Mouse (Mus musculus): ENCODE data around the gene Col27a1.
A peak's percentile ranks its signal among the peaks of the same experiment; 100 is the strongest.

Gene Col27a1

GRCm38 (mm10) chr4:63225373-63225772 lies 11.6 kb downstream of the Col27a1 start:
- DNase-seq (ENCODE audit: low spot score), result no peak

GRCm38 (mm10) chr4:63226164-63226882 lies 12.5 kb downstream of the Col27a1 start:
- DNase-seq (ENCODE audit: low spot score), result no peak

GRCm38 (mm10) chr4:63226883-63227235 lies 13.1 kb downstream of the Col27a1 start:
- no peak for DNase-seq (ENCODE audit: low spot score)

GRCm38 (mm10) chr4:63228943-63229342 lies 15.1 kb downstream of the Col27a1 start:
- DNase-seq (ENCODE audit: low spot score), result peak; percentile 79

- no peak for DNase-seq (ENCODE audit: low spot score)
Measured at GRCm38 (mm10) chr4:63229991-63230581, 16.3 kb downstream of the Col27a1 start.

GRCm38 (mm10) chr4:63231121-63231520 lies 17.3 kb downstream of the Col27a1 start:
- DNase-seq (ENCODE audit: low spot score), result no peak

GRCm38 (mm10) chr4:63232542-63233020 lies 18.8 kb downstream of the Col27a1 start:
- no peak for DNase-seq (ENCODE audit: low spot score)

- DNase-seq (ENCODE audit: low spot score), result no peak
Measured at GRCm38 (mm10) chr4:63233557-63234452, 20.0 kb downstream of the Col27a1 start.

- no peak for DNase-seq (ENCODE audit: low spot score)
Measured at GRCm38 (mm10) chr4:63234852-63235251, 21.0 kb downstream of the Col27a1 start.

GRCm38 (mm10) chr4:63236235-63236634 lies 22.4 kb downstream of the Col27a1 start:
- no peak for DNase-seq (ENCODE audit: low spot score)

GRCm38 (mm10) chr4:63237225-63237624 lies 23.4 kb downstream of the Col27a1 start:
- DNase-seq (ENCODE audit: low spot score), result no peak

GRCm38 (mm10) chr4:63238141-63238540 lies 24.3 kb downstream of the Col27a1 start:
- no peak for DNase-seq (ENCODE audit: low spot score)

GRCm38 (mm10) chr4:63238722-63239121 lies 24.9 kb downstream of the Col27a1 start:
- DNase-seq (ENCODE audit: low spot score), result no peak

- no peak for DNase-seq (ENCODE audit: low spot score)
Measured at GRCm38 (mm10) chr4:63241031-63241430, 27.2 kb downstream of the Col27a1 start.

- no peak for DNase-seq (ENCODE audit: low spot score)
Measured at GRCm38 (mm10) chr4:63247991-63248390, 34.2 kb downstream of the Col27a1 start.

GRCm38 (mm10) chr4:63248951-63249350 lies 35.1 kb downstream of the Col27a1 start:
- no peak for DNase-seq (ENCODE audit: low spot score)

- no peak for DNase-seq (ENCODE audit: low spot score)
Measured at GRCm38 (mm10) chr4:63251760-63252159, 38.0 kb downstream of the Col27a1 start.

GRCm38 (mm10) chr4:63253716-63254115 lies 39.9 kb downstream of the Col27a1 start:
- DNase-seq (ENCODE audit: low spot score), result peak; percentile 55

- no peak for DNase-seq (ENCODE audit: low spot score)
Measured at GRCm38 (mm10) chr4:63254151-63254550, 40.3 kb downstream of the Col27a1 start.

- no peak for DNase-seq (ENCODE audit: low spot score)
Measured at GRCm38 (mm10) chr4:63256371-63256770, 42.6 kb downstream of the Col27a1 start.

GRCm38 (mm10) chr4:63257346-63257745 lies 43.5 kb downstream of the Col27a1 start:
- no peak for DNase-seq (ENCODE audit: low spot score)

GRCm38 (mm10) chr4:63258096-63258495 lies 44.3 kb downstream of the Col27a1 start:
- no peak for DNase-seq (ENCODE audit: low spot score)

- no peak for DNase-seq (ENCODE audit: low spot score)
Measured at GRCm38 (mm10) chr4:63259066-63259465, 45.3 kb downstream of the Col27a1 start.

Measured in layer of hippocampus, adult 11-12 months (tissue).